Mouse (Mus musculus) gastrocnemius, postnatal 36 days (tissue): ENCODE results near the gene Prr14l. TPM values are rescaled to one million over a fixed set of nuclear protein-coding genes. Genes with fewer than 3 reads are reported as not detected.
"Not testable (repeated sequence)": the region's sequence is repeated elsewhere in the genome, so short reads cannot be mapped to it uniquely, and the experiment has no call there.

Source experiments
- DNase-seq, 2 experiments: peaks; one replicate each; pipeline ENCODE4 v3.0.0; 2022
- intact Hi-C: fragments of 180-260 bp; cut with DNase I; formaldehyde crosslinking; loops from one replicate; pipeline ENCODE4 v1.15.1; 2025
- total RNA-seq, 2 experiments: library from RNA; stranded (reverse); gene quantifications; 2 replicates each; pipeline ENCODE4 v1.2.3; 2021

Prr14l gene
- total RNA-seq, 2 experiments from 2014 or later: 3.8 to 4.7 TPM

DNA sequence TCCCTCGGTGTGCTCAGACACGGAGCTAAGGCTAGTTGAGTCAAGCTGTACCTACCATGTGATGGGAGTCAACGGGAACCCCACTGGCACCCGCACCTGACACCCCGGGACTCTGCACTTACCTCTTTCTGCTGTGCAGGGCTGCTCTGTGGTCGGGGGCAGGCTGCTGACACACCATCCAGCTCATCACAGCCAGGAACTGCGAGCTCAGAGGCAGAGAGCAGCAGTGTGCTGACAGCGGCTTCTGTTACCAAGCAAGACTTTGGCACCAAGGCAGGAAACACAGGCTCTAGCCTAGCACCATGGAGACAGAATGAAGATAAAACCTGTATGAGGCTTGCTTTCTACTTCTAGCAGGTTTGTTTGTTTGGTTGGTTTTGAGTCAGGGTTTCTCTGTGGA lies 33.6 kb downstream of the Prr14l start:
- DNase-seq: no peak
- intact Hi-C loops: no loop called here

DNA sequence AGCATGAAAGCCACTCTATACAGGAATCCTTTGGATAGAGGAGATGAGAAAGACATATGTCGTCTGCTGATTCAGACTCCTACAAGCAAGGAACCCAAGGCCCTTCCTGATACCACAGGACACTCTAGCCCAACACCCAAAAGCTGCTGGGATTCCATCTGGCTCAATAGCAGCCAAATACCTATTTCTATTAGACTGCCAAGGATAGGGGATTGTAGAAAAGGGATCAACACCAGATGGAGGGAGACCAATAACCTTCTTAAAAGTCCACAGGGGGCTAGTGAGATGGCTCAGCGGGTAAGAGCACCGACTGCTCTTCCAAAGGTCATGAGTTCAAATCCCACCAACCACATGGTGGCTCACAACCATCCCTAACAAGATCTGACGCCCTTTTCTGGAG lies 38.7 kb downstream of the Prr14l start:
- DNase-seq: no peak
- intact Hi-C loops: no loop called here

GRCm38 (mm10) chr5:32786454-32786853 lies 67.6 kb downstream of the Prr14l start:
- DNase-seq, intact Hi-C loops: not testable (repeated sequence)

DNA sequence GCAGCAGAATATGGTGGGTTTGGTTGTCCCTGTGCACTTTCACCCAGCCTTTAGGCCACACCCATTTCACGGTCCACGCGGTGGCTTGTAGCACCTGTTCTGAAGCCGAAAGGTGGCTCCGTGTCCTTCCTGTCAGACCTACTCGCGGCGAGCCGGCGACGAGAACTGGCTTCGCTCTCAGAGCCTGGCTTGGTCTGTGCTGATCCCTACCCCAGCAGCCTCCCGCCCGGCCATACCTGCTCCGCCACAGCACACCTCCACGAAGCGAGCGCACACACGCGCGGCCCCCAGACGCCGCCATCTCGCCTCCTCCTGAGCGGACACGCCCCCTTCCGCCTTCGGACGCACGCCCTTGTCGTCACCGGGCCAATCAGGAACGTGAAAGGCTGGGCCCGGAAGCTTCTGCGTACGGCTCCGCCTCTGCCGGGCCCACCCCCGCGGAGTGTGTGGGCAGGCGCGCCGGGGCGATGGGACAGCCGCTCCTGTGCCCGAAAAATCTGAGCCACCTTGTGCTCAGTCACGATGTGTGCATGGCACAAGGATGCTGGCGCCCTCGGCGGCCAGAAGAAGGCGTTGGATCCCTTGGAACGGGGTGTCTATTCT lies 68.6 kb downstream of the Prr14l start, which contains the start of gene Pisd:
TSS of gene Pisd (minus strand) at position 334 of the 603 bp plus-strand sequence.
- peak; percentile 87 to 94 for DNase-seq
- intact Hi-C loops: no loop called here

GRCm38 (mm10) chr5:32784726-32785125 lies 69.3 kb downstream of the Prr14l start:
- intact Hi-C loops: no loop called here

GRCm38 (mm10) chr5:32781596-32781995 lies 72.5 kb downstream of the Prr14l start:
- DNase-seq: no peak
- intact Hi-C loops: no loop called here

More at GRCm38 (mm10) chr5:32784726-32785125, 69.3 kb downstream of the Prr14l start:
- DNase-seq: no peak

- no peak for DNase-seq
- intact Hi-C loops: no loop called here
Observed at GRCm38 (mm10) chr5:32778168-32778567, 75.9 kb downstream of the Prr14l start.

- DNase-seq: no peak
- intact Hi-C loops: no loop called here
Observed at GRCm38 (mm10) chr5:32772361-32772760, 81.7 kb downstream of the Prr14l start.

DNA sequence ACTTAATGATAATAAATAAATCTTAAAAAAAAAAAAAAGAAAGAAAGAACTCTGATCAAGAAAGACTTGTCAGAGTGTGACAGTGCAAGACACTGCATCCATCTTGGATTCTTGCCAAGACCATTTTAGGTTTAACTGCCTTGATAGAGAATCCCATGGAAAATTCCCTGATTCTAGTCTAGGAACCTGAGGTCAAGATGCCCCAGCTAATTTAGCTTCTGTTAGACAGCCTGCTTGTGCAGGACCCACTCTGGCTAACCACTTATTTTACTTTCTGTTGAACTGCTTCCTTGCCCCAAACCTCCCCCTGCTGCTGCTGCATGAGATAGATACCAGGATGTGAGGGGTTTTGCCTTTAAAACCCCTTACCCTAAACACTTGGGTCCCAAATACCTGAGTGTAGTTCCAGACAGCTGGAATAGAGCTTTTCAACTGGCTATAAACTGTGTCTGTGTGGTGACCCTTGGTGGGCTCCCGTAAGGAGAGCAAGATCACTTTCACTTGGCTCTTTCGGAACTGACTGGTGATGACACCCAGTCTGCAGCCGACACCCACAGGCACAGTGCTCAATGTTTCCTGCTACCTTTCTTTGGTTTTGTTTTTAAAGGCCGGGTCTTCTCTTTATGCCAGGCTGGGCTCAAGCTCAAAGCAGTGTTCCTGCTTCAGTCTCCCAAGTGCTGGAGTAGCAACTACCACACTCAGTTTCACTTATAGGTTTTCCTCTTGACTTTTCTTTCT lies 86.3 kb downstream of the Prr14l start:
- intact Hi-C loops: no loop called here
- no peak for DNase-seq

GRCm38 (mm10) chr5:32767004-32767403 lies 87.1 kb downstream of the Prr14l start:
- intact Hi-C loops: no loop called here
- no peak for DNase-seq

DNA sequence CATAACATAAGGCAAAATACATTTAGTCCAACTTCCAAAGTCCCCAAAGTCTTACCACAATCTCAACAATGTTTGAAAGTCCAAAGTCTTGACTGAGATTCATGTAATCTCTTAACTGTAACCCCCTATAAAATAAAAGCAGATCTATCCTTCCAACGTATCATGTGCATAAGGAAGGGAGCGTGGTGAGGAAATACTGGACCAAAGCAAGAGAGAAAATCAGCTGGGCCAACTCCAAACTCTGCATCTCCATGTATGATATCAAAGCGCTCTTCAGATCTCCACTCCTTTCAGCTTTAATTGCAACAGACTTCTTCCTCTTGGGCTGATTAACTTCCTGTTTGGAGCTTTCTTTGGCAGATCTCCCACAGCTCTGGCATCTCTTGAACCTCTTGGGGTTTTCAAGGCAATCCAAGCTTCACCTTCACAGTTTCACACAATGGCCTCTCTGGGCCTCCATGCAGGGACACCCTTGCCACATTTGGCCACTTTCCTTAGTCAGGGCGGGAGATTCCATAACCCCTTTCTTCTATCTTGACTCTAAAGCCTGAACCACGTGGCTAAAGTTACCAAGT lies 92.4 kb downstream of the Prr14l start:
- intact Hi-C loops: no loop called here
- no peak for DNase-seq

- intact Hi-C loops: no loop called here
- DNase-seq: no peak
Observed at GRCm38 (mm10) chr5:32760787-32761186, 93.3 kb downstream of the Prr14l start.

DNA sequence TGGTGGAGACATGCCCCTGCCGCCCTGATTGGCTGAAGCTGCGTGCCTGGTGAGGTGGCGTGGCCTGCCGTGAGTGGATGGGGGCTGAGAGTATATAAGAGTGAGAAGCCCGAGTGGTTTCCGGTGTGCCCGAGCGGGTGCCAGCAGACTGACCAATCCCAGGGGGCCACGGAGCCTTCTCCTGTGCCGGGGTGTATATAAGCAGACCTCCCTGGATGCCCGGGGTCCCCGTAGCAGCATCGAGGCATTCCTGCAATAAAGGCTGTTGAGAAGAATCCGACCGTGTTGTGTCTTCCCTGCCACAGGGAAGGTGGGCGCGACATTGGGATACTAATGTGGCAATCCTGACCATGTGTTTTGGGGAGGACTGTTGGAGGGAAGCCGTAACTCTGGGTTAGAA lies 93.7 kb downstream of the Prr14l start:
- intact Hi-C loops: not testable (repeated sequence)

GRCm38 (mm10) chr5:32759662-32760061 lies 94.4 kb downstream of the Prr14l start:
- intact Hi-C loops: no loop called here
- no peak for DNase-seq

More for the DNA sequence above, 93.7 kb downstream of the Prr14l start:
- not testable (repeated sequence) for DNase-seq

DNA sequence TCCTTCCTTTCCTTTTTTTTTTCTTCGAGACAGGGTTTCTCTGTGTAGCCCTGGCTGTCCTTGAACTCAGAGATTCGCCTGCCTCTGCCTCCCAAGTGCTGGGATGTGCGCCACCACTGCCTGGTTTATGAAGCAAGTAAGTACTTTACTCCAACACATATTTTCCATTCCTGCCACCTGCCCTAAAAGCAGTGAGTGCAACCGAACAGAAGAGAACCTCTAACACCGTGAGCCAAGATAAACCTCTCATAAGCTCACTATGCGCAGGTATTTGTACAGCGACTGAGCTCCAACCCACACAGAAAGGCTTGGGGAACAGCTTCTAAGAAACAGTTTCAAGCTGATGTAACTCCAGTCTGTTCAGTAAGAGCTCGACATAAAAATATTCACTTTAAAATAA lies 97.9 kb downstream of the Prr14l start:
- intact Hi-C loops: no loop called here
- DNase-seq: no peak

DNA sequence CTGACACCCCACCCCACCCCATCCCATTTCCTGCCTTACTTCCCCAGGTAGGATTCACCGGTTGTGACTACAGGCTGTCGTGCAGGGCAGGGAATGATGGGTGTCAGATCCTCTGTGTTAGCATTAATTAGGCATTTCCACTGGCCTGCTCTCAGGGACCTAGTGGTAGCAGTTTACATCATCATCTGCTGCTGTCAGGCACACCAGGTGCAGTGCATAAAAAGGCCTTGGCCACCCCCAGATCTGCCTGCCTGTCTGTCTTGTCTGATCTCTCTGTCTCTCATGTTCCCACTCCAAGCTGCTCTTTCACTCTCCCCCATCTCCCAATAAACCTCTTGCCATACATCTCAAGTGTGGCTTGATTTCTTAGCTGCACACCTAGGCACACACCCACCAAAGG lies 102.3 kb downstream of the Prr14l start:
- DNase-seq: no peak
- intact Hi-C loops: no loop called here

DNA sequence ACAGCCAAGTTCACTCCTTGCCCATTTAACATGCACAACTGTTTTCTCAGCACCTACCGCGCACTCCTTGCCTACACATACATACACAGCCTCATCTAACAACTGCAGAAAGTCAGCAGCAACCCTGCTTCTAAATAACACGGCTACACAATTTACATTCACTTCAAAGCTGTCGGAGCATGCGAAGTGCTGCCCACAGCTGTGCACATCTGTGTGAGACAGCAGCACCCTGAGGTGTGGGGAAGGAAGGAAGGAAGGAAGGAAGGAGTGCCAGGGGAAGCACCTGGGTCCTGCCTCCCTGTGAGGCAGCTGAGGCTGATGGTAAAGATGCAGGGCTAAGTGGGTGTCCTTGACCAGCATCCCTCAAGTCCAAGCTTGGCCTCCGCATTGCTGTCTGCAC lies 105.1 kb downstream of the Prr14l start:
- no peak for DNase-seq
- intact Hi-C loops: no loop called here

DNA sequence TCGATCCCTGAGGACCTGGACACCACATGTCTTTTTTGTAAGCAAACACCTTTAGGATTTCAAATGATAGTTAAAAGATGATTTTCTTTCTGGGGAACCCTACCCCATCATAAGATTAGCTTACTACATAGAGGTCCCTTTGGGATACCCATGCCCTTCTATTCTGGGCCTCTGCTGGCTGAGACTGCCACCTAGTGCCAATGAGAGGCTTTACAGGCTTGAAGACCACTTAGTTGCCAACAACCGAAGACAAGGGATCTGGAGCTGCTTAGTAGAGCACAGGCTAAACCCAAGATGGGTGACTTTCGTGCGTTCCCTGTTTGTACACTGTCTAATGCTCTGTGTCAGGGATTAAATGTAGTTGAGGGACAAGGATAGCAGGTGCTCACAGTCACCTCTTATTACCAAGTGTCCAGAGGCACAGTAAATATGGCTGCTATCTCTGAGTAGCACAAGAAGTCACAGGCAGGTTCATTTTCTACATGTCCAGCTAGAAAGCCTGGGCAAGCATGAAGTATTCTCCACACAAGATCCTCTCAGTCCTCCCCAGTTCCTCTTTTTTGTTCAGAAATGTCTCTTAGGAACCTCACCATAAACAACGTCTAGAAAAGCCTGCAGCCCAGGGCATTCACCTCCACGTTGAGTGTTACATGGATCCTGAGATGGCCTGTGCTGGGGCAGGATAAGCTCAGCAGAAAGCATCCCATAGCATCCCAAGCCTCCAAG lies 106.2 kb downstream of the Prr14l start:
- intact Hi-C loops: loop anchor here (2.0 kb wide), 1 partner anchor 33 kb away; no protein-coding TSS in a partner anchor
- DNase-seq: peak; percentile 22 to 40

DNA sequence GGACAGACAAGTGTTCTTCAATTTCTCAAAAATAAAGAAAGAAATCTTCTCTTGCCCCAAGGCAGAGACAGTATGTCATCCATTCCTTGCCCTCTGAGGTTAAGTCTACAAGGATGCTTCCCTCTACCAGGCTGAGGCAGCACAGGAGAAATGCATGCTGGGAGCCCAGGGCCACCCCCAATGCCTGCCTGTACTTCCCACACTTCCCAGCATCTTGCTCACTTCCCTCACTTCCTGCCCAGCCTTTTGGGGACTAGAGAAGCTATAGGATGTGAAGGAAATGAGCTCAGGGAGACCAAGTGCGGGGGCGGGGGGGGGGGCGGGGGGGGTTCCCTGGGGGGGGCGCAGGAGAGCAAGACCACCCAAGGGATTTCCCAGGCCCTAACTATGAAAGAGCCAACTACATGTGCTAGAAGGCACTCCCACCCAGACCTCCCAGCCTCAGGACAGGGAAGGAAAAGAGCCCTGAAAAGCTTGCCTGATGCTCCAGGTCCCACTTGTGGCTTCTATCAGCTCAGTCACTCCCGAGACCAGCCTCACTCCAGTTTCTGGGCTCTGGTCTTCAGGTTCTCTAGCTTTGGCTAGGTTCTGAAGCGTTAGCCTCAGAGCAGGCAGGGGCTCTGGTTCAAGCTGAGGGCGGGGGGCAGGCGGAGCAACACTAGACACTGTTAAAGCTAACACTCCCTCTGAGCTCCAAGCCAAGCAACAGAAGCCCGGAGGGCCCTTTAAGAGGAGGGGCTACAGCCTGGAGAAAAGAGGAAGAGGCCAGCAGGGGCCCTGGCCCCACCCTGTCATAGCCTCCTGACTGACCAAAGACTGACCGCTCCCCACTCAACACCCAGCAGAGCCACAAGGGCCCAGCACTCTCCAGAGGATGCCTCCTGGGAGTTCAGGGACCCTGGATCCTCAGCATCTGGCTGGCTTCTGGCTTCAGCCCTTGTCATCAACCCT lies 108.1 kb downstream of the Prr14l start:
- intact Hi-C loops: loop anchor here (2.0 kb wide), 1 partner anchor 31 kb away; no protein-coding TSS in a partner anchor
- peak; percentile 73 to 78 for DNase-seq

GRCm38 (mm10) chr5:32742149-32742548 lies 111.9 kb downstream of the Prr14l start:
- DNase-seq: no peak
- intact Hi-C loops: no loop called here
